Mouse (Mus musculus) kidney, adult 10 weeks (tissue): Measurements from ENCODE around the gene Fbxo30. TPM values are rescaled to one million over a fixed set of nuclear protein-coding genes. Genes with fewer than 3 reads are reported as not detected.

Source experiments
- polyA plus RNA-seq: library from polyadenylated mRNA; stranded (reverse); fragments of 350-450 nt; fragmentation: Illumina TruSeq; extraction: RNeasy Lipid Tissue Mini Kit (QIAGEN cat#74804); gene quantifications from one replicate; pipeline ENCODE4 v1.2.3, GENCODE M21; 2014; ENCODE audit warnings: low read depth, low replicate concordance

The Fbxo30 gene
- polyA plus RNA-seq: 41.5 TPM

GRCm38 (mm10) chr10:11280578-11281463 lies at the start of gene Fbxo30:
Fbxo30 (plus strand) TSS chr10:11281330.

GRCm38 (mm10) chr10:11343205-11344141 lies 62.3 kb downstream of the Fbxo30 start, which contains the start of gene Epm2a:
Epm2a (plus strand) TSS chr10:11343404.

Other genes with a start within 250 kb of the Fbxo30 start
- gene Grm1, start 199.0 kb upstream of the Fbxo30 start, polyA plus RNA-seq: not detected
- 15.7 TPM for gene Shprh, start 131.9 kb upstream of the Fbxo30 start, polyA plus RNA-seq
- 20.0 TPM for gene Epm2a, start 62.1 kb downstream of the Fbxo30 start, polyA plus RNA-seq